9 mouse cellular contexts compared by ENCODE assay signal in the genomic region with DNA sequence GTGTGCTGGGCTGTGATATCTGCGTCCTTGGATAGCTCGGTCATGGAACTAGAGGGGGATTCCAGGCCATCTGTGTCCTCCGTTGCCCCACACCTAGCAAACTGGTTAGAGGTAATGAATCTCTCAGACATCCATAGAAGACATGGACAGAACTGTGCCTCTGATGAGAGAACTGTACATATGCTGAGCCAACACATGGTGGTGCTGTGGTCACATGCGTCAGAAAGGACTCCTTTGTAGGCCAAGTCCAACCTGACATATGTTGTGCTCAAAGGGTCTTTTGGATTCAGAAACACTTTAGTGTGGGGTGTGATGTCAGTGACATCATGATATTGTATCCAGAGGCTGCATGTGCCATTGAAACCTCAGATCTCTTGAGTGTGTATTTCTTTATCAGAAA. TPM values are rescaled to one million over a fixed set of nuclear protein-coding genes. Genes with fewer than 3 reads are reported as not detected.
DNase-seq lines count a peak whose midpoint lies in the region; ATAC-seq and TF ChIP-seq lines count a peak whose summit lies in the region.
"Had no signal": no experiment of that assay in that cellular context is flagged by ENCODE, and none has a peak within 500 bp of the region (broad histone marks: within the 10 kb centered on the region; RNA-seq: fewer than 3 reads in every experiment).

No protein-coding gene starts in this region.

- TF ChIP-seq RAD21 in MEL (IDR thresholded peaks at IDR 0.05; ENCODE audit: low read depth, low read length), result peak; percentile 88

- intact Hi-C loops in heart, postnatal 10 days (cut with DNase I), result loop anchor here (1.0 kb wide), 2 partner anchors 153 to 858 kb away; no protein-coding TSS in a partner anchor

- H3K4me3 ChIP-seq in C2C12 (ENCODE audit: insufficient read depth, poor library complexity, severe bottlenecking) (no peak overlapping the region), MEL (ENCODE audit: control insufficient read depth in 1 of 2, insufficient read depth in 1 of 2, low read depth in 2 of 2, low read length in 2 of 2) (no peak overlapping the region)
- no peak overlapping the region for H3K4me3 ChIP-seq in lung, postnatal 0 days (ENCODE audit: low read depth, low read length)
- H3K4me3 ChIP-seq: heart, embryonic 13.5 days had no signal

- no peak overlapping the region for H3K27ac ChIP-seq in MEL (ENCODE audit: control insufficient read depth, low read depth, low read length)
- no peak overlapping the region for H3K27ac ChIP-seq in lung, postnatal 0 days (ENCODE audit: low read length)
- H3K27ac ChIP-seq: heart, embryonic 13.5 days had no signal

- no peak overlapping the region for H3K9ac ChIP-seq in MEL (ENCODE audit: control insufficient read depth, low read depth, low read length, poor library complexity, severe bottlenecking)
- H3K9ac ChIP-seq in lung, postnatal 0 days (replicated peaks; ENCODE audit: low read depth), result no peak overlapping the region
- H3K9ac ChIP-seq: heart, embryonic 13.5 days had no signal

- no peaks in the 10 kb centered on the region for H3K4me1 ChIP-seq in MEL (ENCODE audit: control insufficient read depth in 1 of 2, insufficient read depth in 2 of 2, low read length in 2 of 2)
- H3K4me1 ChIP-seq in lung, postnatal 0 days (ENCODE audit: insufficient read depth, low read depth, low read length), result no peaks in the 10 kb centered on the region

- no peak for TF ChIP-seq EP300 in MEL (IDR thresholded peaks at IDR 0.05; ENCODE audit: low read depth in 1 of 2, low read length in 2 of 2)
- no peak for TF ChIP-seq EP300 in lung, postnatal 0 days (IDR thresholded peaks at IDR 0.05)

- no peak overlapping the region for H3ac ChIP-seq in C2C12 (ENCODE audit: control insufficient read depth, insufficient read length, low read depth)

- H3K27me3 ChIP-seq in C2C12 (ENCODE audit: control insufficient read depth, insufficient read depth, insufficient read length), result no peaks in the 10 kb centered on the region
- peaks cover 2 to 5% of the 10 kb centered on the region in 2 experiments; a peak in 2 of 4 replicates for H3K27me3 ChIP-seq in MEL (ENCODE audit: control insufficient read depth in 1 of 2, insufficient read depth in 2 of 2, low read length in 2 of 2)
- H3K27me3 ChIP-seq in lung, postnatal 0 days (replicated peaks; ENCODE audit: insufficient read depth, low read length), result no peaks in the 10 kb centered on the region
- H3K27me3 ChIP-seq: heart, embryonic 13.5 days had no signal

- H3K79me3 ChIP-seq in C2C12 (ENCODE audit: low read depth), result no peaks in the 10 kb centered on the region

- no peak for TF ChIP-seq POLR2A in MEL (IDR thresholded peaks at IDR 0.05; ENCODE audit: control insufficient read depth in 1 of 2, insufficient read depth in 1 of 2, low read depth in 1 of 2, low read length in 2 of 2, poor library complexity in 1 of 2)

- TF ChIP-seq CTCF in C2C12 (IDR thresholded peaks at IDR 0.05; ENCODE audit: control insufficient read depth, insufficient read depth, insufficient read length) (peak; percentile 56), MEL (IDR thresholded peaks at IDR 0.05 in 2 of 3, conservative IDR thresholded peaks at IDR 0.05 in 1 of 3; ENCODE audit: control insufficient read depth in 1 of 3, insufficient read depth in 1 of 3, low read depth in 2 of 3, low read length in 3 of 3, poor library complexity in 1 of 3, severe bottlenecking in 1 of 3) (peak; percentile 58 to 78 (median 78))
- peak; percentile 80 for TF ChIP-seq CTCF in lung, postnatal 0 days (IDR thresholded peaks at IDR 0.05)

- no peak for ATAC-seq in lung, postnatal 0 days

- H3K79me2 ChIP-seq in C2C12 (ENCODE audit: control insufficient read depth, insufficient read depth), result no peaks in the 10 kb centered on the region
- H3K79me2 ChIP-seq in MEL (ENCODE audit: control insufficient read depth, insufficient read depth, low read length, poor library complexity), result no peaks in the 10 kb centered on the region

- no peak overlapping the region for H3K4me2 ChIP-seq in lung, postnatal 0 days (replicated peaks; ENCODE audit: low read depth, low read length)
- H3K4me2 ChIP-seq: heart, embryonic 13.5 days had no signal

- peak; percentile 74 for DNase-seq in MEL (ENCODE audit: low read depth, low spot score)
- peak; percentile 83 for DNase-seq in embryo, embryonic 10 days (ENCODE audit: low spot score)
- DNase-seq in heart, postnatal 10 days, result peak; percentile 48 to 55
- peak; percentile 52 for DNase-seq in kidney, postnatal 14 days
- peak; percentile 72 for DNase-seq in lung, postnatal 0 days (ENCODE audit: low spot score)
- peak; percentile 6 for DNase-seq in retina, adult 2 months (ENCODE audit: low read depth, low spot score)
- DNase-seq in urinary bladder, adult 18-20 months (ENCODE audit: low spot score in 2 of 2), result no peak

- no peaks in the 10 kb centered on the region for H3K36me3 ChIP-seq in C2C12 (ENCODE audit: control insufficient read depth, insufficient read depth)
- no peaks in the 10 kb centered on the region for H3K36me3 ChIP-seq in MEL (ENCODE audit: control insufficient read depth in 1 of 2, insufficient read depth in 2 of 2, low read length in 2 of 2)
- no peaks in the 10 kb centered on the region for H3K36me3 ChIP-seq in lung, postnatal 0 days (ENCODE audit: insufficient read depth, low read length)
- H3K36me3 ChIP-seq: heart, embryonic 13.5 days had no signal

- H3K9me3 ChIP-seq in MEL (replicated peaks; ENCODE audit: insufficient read depth, low read length), result no peaks in the 10 kb centered on the region
- no peaks in the 10 kb centered on the region for H3K9me3 ChIP-seq in lung, postnatal 0 days (ENCODE audit: low read length)
- H3K9me3 ChIP-seq: heart, embryonic 13.5 days had no signal

- WGBS in lung, postnatal 0 days, result 60% methylated on average over 4 of the region's 4 CpGs

TF ChIP-seq in C2C12, 6 proteins besides CTCF, POLR2A, EP300 and RAD21:
- no peak for TF ChIP-seq FOSL1 (IDR thresholded peaks at IDR 0.05; ENCODE audit: insufficient read depth, low read length, poor library complexity, severe bottlenecking)
- TF ChIP-seq USF1 (IDR thresholded peaks at IDR 0.05; ENCODE audit: low read depth), result no peak
- TF ChIP-seq CEBPB (IDR thresholded peaks at IDR 0.05; ENCODE audit: low read depth), result no peak
- TF ChIP-seq MYOD1 (IDR thresholded peaks at IDR 0.05; ENCODE audit: control insufficient read depth, insufficient read length, low read depth), result no peak
- no peak for TF ChIP-seq MYOG (IDR thresholded peaks at IDR 0.05; ENCODE audit: control insufficient read depth, extremely low read depth, insufficient read length)
- TF ChIP-seq MAX (IDR thresholded peaks at IDR 0.05), result no peak

TF ChIP-seq in MEL, 35 proteins besides CTCF, POLR2A, EP300 and RAD21:
- TF ChIP-seq MAZ (IDR thresholded peaks at IDR 0.05; ENCODE audit: low read depth, low read length), result no peak
- TF ChIP-seq POLR2AphosphoS5 (IDR thresholded peaks at IDR 0.05; ENCODE audit: borderline replicate concordance, low read depth, low read length), result no peak
- TF ChIP-seq ZC3H11A (IDR thresholded peaks at IDR 0.05; ENCODE audit: low read depth, low read length), result peak; percentile 86
- no peak for TF ChIP-seq POLR2AphosphoS2 (IDR thresholded peaks at IDR 0.05; ENCODE audit: low read length)
- TF ChIP-seq SMC3 (IDR thresholded peaks at IDR 0.05; ENCODE audit: low read depth, low read length), result peak; percentile 89

RNA-seq across cellular contexts. Expression of a gene that starts 19.4 kb away (rescaled TPM):
- polyA plus RNA-seq in C2C12 (2012; fragmentation: generic; extraction: Trizol) (not detected), MEL (2012; ENCODE audit: insufficient read depth in 1 of 2, insufficient read length in 2 of 2, low read depth in 1 of 2, low replicate concordance in 2 of 2, missing spikeins in 1 of 2) (not detected)
- not detected in 2 replicates for total RNA-seq in MEL (2012; rRNA removed)
- total RNA-seq in heart, postnatal 10 days (2021), result not detected
- 22.1 and 24.2 TPM in 2 replicates for polyA plus RNA-seq in lung, postnatal 0 days (2015; fragmentation: Nextera tagmentation; extraction: Ambion mirVana)

Comparison
In these comparisons a context has a peak if more than half of its experiments do, and no peak if none do; other contexts are left out.
1. DNase-seq: peak in MEL (single experiment), embryo, embryonic 10 days (single experiment), heart, postnatal 10 days (2 of 2), kidney, postnatal 14 days (single experiment), lung, postnatal 0 days (single experiment) and retina, adult 2 months (single experiment); none in urinary bladder, adult 18-20 months (0 of 2).
2. RNA of a gene that starts 19.4 kb away (polyA plus RNA-seq): 22.1 to 24.2 TPM in lung, postnatal 0 days; not detected in C2C12 (single experiment) and not detected in MEL; every median in the first group is over 10 times any median in the second.
3. Peak in every context shown above with its lines, with median percentiles within 50 percentile points of each other: CTCF ChIP-seq.